Mouse (Mus musculus) lung, postnatal 4 days (tissue): ENCODE measurements at regions not wholly inside any gene's neighbourhood (a gene's known extent, or its start where the extent isn't known, plus 50 kb on each side); places are given as distances from the start of the nearest gene placed in this dataset.
"Not testable (repeated sequence)": the region's sequence is repeated elsewhere in the genome, so short reads cannot be mapped to it uniquely, and the experiment has no call there.

ENCODE experiments used
- DNase-seq, 2 experiments: peaks; one replicate each; pipeline ENCODE4 v3.0.0; 2021

- no peak for DNase-seq
These were observed 153.0 kb upstream of the 1700012A03Rik start for GRCm38 (mm10) chr6:31897001-31897400.

GRCm38 (mm10) chr6:31895835-31896234 is 154.2 kb upstream of the 1700012A03Rik start:
- no peak for DNase-seq

- no peak for DNase-seq
These were observed 163.1 kb upstream of the 1700012A03Rik start for GRCm38 (mm10) chr6:31886931-31887330.

- DNase-seq = not testable (repeated sequence)
These were observed 164.8 kb upstream of the 1700012A03Rik start for GRCm38 (mm10) chr6:31885196-31885595.

- peak in 1 of 2 experiments; percentile 36 for DNase-seq
These were observed 166.3 kb upstream of the 1700012A03Rik start for GRCm38 (mm10) chr6:31883726-31884125.

- no peak for DNase-seq
These were observed 175.4 kb upstream of the 1700012A03Rik start for GRCm38 (mm10) chr6:31874616-31875015.

- DNase-seq = no peak
These were observed 176.1 kb upstream of the 1700012A03Rik start for GRCm38 (mm10) chr6:31873911-31874310.

- DNase-seq = no peak
These were observed 178.3 kb upstream of the 1700012A03Rik start for GRCm38 (mm10) chr6:31871766-31872165.

GRCm38 (mm10) chr6:31861996-31862395 is 188.1 kb upstream of the 1700012A03Rik start:
- no peak for DNase-seq

- DNase-seq = no peak
These were observed 190.4 kb upstream of the 1700012A03Rik start for GRCm38 (mm10) chr6:31859621-31860020.

GRCm38 (mm10) chr6:31854261-31854660 is 195.8 kb upstream of the 1700012A03Rik start:
- DNase-seq = no peak

- DNase-seq = no peak
These were observed 203.7 kb upstream of the 1700012A03Rik start for GRCm38 (mm10) chr6:31846319-31846718.

- no peak for DNase-seq
These were observed 204.4 kb upstream of the 1700012A03Rik start for GRCm38 (mm10) chr6:31845671-31846070.

GRCm38 (mm10) chr6:31840621-31841020 is 209.4 kb upstream of the 1700012A03Rik start:
- DNase-seq = no peak

- peak in 1 of 2 experiments; percentile 8 for DNase-seq
These were observed 211.5 kb upstream of the 1700012A03Rik start for GRCm38 (mm10) chr6:31838588-31838987.

GRCm38 (mm10) chr6:31835795-31836194 is 214.3 kb upstream of the 1700012A03Rik start:
- no peak for DNase-seq

GRCm38 (mm10) chr6:31834503-31834902 is 215.5 kb upstream of the 1700012A03Rik start:
- no peak for DNase-seq

GRCm38 (mm10) chr6:31830610-31831009 is 219.4 kb upstream of the 1700012A03Rik start:
- DNase-seq = no peak

- DNase-seq = no peak
These were observed 226.4 kb upstream of the 1700012A03Rik start for GRCm38 (mm10) chr6:31823616-31824015.

GRCm38 (mm10) chr6:31822186-31823085 is 227.6 kb upstream of the 1700012A03Rik start:
- DNase-seq = no peak

GRCm38 (mm10) chr6:31821621-31822020 is 228.4 kb upstream of the 1700012A03Rik start:
- no peak for DNase-seq

- DNase-seq = no peak
These were observed 232.4 kb upstream of the 1700012A03Rik start for GRCm38 (mm10) chr6:31817640-31818039.

- no peak for DNase-seq
These were observed 238.2 kb upstream of the 1700012A03Rik start for GRCm38 (mm10) chr6:31811890-31812289.
